Mouse (Mus musculus): ENCODE results near the gene Nr1d1.

Gene Nr1d1

DNA sequence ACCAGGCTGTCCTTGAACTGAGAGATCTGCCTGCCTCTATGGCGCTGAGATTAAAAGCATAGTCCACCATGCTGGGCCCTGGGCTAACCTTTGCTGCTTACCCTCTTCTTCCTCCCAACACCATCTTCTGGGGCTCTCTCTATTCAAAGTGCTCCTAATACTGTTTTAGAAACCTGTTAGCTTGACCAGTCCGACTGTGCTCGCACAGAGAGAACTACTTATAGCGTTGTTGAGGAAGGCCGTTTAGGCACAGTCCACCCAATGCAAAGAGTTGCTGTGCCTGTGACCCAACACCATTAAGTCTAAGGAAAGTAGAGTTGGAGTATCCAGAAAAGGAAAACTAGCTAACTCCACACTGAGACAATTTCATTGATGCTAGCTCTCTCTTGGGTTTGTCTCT is 13.0 kb upstream of the Nr1d1 start:
- no peak for DNase-seq (ENCODE audit: low read depth, low spot score)

DNA sequence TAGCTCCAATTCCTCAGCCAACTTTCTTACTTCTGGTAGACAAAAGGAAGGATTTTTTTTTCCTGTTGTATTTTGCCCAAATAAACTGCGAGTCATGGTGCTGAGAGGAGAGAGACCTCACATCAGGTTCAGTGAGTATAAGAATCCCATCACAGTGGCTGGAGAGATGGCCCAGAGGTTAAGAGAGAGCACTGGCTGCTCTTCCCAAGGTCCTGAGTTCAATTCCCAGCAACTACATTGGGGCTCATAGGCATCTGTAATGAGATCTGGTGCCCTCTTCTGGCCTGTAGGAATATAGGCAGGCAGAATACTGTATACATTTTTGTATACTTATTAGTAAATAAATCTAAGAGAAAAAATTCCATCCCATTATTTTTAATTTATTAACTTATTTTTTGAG is 12.6 kb upstream of the Nr1d1 start:
- DNase-seq (ENCODE audit: low read depth, low spot score): no peak

DNA sequence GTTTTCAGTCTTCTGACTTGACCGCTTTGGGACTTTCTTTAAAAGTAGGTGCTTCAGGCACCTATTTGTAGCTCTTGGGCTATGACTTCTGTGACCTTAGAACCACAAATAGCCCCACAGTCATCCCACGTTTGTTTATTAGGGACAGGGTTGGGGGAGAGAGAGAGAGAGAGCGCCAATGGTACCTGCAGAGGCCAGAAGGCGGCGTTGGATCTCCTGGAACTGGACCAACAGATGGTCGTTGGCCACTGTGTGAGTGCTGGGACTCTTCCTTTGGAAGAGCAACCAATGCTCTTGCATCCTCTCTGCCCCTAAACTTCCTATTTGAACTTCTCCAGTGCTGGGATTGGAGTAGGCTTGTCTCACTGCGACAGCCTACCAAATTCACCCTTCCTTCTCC is 12.1 kb upstream of the Nr1d1 start:
- DNase-seq (ENCODE audit: low read depth, low spot score): no peak

DNA sequence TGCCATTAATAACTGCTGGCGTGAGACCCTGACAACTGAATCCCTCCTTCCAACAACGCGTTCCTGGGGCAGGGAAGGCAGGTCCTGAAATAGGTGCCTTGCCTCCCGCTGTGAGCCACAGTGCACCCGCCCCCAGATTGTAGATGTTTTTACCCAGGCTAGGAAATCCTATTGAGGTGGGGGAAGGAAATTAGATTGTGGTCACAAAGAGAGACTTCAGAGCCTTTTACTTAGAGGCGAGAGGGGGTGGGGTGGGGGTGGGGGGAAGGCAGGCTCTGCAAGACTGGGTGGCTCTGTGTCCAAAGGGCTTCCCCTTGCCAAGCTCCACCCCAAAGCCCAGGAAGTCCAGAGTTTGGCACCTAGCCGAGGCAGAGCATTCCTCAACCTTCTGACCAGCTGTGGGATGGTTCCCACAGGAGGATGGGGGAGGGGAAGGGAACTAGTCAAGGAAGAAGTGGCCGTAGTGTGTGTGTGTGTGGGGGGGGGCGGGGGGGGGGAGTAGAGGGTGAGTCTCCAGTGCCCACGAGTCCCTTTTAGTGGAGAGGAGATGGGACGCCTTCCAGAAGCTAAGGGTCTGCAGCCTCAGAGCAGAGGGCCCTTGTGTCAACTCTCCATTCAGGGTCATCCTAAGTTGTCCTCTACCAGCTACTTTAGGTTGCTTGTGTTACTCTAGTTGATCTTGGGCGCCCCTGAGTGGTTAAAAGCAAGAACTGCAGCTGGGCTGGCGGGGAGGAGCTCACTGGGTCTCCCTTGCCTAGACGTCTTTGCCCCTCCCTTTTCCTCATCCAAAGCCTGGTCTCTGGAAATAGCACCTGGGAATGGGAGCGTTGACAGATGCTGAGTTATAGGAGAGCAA is 11.5 kb upstream of the Nr1d1 start:
- peak; percentile 89 for DNase-seq (ENCODE audit: low read depth, low spot score)

DNA sequence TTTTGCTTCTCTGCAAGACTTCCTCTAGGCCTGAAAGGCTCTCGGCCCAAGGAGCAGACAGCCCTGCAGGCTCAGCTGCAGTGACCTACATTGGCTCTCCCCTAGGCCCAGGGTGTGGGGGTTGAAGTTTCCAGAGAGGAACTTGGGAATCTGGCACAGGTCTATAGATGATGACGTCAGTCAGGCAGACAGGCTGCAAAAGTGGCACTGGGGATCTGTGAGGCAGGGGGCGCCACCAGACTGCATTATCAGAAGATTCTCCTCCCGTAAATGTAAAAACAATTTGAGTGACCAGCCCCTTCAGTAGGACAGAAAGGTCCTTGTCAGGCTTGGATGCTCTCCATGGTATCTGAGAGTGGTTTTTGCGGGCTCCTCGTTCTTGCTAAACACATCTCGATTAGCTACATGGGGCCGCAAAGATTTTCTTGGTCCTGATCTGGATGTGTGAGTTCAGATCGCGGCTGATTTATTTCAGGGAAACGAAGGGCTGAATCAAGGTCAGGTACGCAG is 10.7 kb upstream of the Nr1d1 start:
- no peak for DNase-seq (ENCODE audit: low read depth, low spot score)

DNA sequence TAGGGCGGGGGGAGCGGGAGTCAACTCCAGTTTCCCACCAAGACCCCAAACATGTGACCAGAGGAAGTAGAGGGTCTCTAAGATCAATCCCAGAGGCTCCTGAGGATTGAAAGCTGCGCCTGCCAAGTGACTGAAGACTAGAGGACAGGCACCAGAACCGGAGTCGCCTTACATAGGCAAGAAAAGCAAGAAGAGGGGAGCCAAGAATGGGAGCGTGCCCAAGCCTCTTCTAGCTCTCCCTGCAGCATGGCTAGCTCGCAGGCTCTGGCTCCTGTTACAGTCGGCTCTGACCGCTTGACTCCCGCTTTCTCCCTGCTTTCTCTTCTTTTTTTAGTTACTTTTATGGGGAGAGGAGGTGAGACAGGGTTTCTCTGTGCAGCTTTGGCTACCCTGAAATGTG is 10.1 kb upstream of the Nr1d1 start:
- DNase-seq (ENCODE audit: low read depth, low spot score): no peak

DNA sequence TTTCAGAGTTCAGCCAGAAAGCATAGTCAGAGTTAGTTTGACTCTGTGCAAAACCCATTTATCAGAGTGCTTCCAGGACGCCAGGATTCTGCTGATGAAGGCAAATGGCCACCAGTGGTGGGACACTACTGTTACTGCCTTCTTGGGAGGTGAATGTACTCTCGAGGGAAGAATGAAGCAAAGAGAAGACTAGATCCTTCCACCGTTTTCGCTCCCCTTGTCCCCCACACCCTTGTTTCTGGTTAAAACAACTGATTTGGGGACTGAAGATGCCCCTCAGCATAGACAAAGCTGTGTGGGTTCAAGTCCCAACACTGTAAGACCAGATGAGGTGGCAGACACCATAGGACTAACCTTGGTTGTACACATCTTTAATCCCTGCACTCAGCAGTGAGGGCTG is 9.0 kb upstream of the Nr1d1 start:
- DNase-seq (ENCODE audit: low read depth, low spot score): no peak

DNA sequence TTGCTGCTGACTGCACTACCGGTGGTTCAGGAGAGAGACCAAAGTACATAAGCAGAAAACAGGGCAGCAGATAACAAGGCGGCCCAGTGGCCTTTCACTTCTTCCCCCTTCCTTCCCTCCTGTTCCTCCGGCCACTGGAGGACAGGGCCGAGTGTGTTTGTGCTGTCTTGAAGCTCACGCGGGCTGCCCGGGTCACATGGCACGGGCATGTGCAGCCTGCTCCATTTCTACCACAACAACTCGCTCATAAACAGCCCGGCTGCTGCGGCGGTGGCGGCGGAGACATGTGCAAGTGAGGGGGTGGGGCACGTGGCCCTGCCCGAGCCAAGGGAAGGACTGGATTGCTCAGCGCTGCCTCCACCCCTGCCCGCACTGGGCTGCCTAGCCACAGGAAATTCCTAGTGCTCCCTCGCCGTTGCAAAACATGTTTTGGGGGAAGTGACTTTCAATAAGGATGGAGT is 8.1 kb upstream of the Nr1d1 start:
- no peak for DNase-seq (ENCODE audit: low read depth, low spot score)

DNA sequence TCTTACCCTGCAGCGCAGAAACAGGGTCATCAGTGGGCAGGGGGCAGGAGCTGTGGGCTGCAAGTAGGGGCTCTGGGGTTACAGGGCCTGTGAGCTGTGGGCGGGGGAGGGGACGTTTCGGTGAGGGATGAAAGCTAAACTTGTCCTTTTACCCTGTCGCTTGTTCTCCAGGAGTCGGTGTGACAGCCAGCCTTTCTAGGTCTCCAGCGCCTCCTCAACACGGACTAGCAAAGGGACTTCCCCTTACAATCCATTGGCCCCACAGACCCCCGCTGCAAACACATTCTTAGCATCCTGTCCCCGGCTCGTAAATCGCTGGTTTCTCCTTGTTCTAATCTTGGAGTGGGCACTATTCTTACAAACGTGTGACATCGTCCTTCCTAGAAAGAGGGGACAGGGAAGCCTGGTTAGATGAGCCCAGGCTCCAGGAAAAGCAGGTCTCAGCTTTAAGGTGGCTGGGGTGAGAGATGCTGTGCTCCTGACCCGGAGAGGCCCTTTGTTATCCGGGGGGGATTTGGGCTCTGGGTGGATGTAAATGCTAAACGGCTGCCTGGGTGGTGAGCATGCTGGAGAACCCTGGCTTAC is 7.6 kb upstream of the Nr1d1 start:
- DNase-seq (ENCODE audit: low read depth, low spot score): no peak

DNA sequence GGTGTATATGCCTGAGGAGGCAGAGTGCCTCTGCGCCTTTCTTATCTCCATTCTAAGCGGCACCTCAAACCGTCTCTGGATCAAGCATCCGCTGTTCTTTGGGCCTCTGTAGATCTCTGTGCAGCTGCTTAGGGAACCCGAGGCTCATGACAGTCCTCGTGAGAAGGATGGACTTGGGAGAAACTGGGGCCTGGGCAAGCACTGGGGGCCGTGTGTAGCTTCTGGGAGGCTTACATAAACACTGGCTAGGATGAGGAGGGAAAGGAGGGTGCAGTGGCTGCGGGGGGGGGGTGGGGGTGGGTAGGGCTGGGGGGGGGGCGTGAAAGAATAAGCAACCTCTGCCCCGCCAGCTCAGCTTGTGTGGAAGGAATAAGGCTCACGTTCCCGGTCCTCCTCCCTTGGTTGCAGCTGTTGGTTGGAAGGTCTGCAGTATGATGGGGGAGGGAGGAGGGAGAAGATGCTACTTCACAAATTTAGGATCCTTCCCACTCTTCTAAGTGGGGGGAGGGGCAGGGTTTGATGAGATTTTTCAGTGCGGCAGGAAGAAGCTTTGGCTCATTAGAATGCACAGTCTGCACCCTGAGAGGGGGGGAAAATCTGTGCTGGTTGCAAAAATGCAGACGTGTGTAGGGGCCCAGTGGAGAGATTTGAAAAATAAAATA is 6.8 kb upstream of the Nr1d1 start:
- DNase-seq (ENCODE audit: low read depth, low spot score): no peak

DNA sequence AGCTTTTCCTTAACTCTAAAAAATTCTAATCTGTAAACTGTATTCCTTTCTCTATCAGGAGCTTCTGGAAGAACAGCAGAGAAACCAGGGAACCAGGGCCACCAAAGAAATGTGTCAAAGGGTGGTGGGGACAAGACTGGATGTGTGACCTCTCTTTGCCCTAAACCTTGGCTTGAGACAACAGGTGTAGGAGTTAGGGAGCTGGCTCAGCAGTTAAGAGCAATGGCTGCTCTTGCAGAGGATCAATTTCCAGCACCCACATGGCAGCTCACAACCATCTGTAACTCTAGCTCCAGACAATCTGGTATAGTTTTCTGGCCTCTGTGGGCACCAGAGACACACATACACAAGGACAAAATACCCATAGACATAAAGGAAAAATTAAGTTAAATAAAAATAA is 2.8 kb upstream of the Nr1d1 start:
- no peak for DNase-seq (ENCODE audit: low read depth, low spot score)

DNA sequence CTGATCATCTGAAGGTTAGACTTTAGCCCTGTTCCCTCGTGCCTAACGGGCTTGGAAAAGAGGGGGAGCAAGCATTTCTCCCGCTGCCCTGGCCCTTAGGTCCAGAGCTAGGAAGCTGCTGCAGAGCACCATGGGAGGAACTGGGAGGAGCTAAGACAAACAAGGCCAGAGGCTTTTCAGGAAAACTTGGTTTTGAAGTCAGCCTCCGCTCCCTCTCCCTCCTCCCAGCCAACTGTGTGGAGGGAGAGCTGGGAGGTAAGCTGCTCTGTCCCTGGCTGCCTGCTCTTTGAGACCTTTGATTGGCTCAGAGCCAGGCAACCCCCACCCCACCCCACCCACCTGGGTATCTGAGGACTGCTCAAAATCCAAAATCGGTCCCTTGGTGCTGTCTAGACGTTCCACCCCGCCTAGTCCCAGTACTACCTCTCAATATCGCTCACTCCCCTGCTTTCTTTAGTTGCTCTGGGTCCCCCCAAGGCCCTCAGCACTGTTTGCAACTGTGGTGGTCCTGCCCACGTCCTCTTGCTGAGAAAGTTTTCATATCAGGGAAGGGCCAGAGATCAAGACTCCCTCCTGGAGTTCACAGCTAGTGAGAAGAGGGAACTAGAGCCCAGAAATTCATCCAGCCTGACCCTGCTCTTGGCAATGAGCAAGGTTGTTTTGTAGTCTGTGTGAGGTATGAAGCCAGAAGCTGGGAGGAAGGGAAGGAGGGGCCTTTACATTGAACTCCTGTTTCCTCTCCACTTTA is 1.9 kb upstream of the Nr1d1 start:
- DNase-seq (ENCODE audit: low read depth, low spot score): no peak

DNA sequence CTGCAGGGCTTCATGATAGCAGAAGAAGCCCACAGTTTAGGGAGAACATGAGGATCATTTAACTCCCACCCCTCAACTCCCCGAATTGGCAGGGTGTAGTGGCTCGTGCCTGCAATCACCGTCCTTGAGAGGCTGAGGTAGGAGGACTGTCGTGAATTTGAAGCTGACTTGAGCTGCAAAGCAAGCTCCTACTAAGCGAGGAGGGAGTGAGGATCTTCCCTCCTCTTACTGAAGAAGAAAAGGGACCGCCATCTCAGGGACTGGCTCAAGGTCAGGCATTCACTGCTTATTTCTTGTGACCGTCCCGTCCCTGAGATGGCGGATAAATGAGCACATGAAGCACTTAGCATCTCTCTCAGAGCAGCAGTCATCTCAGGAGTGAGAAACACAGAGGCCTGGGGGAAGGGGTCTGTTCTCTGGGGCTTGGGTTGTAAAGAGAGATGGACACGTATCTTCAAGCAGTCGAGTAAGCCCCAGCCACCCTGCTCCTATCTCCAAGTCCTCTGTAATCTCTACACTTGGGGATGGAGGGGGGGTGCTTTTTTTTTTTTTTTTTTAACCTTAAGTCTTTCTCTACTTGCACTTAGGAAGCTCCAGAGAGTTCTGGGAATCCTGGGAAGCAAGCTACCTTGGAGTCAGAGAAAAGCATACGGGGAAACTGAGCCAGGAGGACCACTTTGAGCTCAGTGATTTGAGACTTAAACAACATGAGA is 1.1 kb upstream of the Nr1d1 start:
- DNase-seq (ENCODE audit: low read depth, low spot score): no peak

DNA sequence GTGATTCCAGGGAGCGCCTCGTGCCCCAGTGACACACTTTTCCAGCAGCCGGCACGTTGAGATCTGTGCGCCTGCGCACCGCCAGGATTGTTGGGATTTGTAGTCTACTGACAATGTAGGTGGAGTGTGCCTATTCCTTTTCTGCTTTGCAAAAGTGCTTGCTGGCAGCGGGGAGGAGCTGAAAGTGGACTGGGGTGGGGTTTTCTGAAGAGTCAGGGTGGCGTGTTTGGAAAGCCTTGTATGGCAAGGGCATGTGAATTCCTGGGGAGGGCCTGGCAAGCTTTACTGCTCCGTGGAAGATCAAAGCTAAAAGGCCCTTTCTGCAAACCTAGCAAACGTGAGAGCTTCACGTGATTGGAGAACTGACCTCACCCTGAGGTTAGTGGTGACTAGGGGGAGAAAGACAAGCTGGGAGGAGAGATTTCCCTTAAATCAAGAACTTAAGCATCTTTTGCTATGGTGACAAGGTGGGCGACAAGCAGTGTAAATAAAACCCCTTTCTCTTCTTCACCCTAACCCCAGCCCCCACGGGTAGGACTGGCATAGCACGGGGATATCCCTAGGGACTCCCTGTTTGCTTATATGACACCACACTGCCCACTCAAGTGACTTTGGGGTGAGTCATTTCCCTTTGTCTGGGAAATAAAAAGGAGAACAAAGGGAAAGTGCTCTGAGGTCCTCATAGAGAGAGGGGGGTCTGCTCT is 367 bp upstream of the Nr1d1 start:
- peak; percentile 92 for DNase-seq (ENCODE audit: low read depth, low spot score)

DNA sequence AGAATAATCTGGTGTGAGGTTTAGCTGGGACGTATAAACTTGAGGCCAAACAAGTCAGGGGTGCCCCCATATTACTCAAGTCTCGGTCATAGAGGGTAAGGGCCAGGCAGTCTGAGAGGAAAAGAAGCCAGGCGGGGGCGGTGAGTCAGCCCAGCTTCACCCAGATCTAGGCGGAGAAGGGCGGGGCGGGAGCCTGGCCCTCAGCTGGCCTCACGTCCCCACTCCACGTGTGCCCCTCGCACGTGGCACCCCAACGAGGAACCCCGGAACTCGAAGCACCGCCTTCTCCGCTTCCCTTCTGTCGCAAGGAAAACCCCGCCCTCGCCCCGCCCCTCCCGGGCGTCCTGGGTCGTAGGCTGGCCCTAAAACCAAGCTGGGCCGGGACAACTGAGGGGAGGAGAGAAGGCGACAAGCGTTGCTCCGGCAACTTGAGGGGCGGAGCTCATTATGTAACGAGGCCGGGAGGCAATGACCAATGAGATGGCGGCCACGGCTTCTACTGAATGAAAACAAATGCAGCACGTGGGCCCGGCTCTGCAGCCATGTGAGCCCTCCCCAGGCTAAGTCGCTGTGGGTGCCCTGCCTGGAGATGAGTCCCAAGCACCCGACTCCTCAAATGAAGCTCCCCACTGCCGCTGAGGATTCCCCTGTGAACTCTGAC is 1.4 kb downstream of the Nr1d1 start:
- DNase-seq (ENCODE audit: low read depth, low spot score): peak; percentile 90

DNA sequence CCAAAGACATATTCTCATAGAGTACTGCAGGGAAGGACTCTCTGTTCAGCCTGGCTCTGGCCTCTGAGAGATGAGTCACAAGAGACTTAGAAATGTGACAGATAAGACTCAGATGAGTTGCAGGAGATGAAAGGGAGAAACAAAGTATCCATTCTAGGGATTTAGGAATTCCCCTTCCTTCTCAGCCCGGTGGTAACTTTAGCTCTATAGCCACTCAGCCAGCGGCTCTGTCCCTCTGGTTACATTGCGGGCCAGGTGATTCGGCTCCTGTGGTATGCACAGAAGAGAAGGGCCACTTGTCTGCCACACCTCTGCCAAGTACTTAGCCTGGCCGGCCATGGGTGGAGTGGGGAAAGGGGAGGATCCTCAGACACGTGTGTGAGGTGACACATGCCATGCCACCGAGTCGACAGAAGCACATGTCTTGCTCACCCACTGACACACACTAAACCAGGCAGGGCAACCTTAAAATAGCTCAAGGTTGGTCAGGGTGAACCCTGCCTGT is 2.4 kb downstream of the Nr1d1 start:
- no peak for DNase-seq (ENCODE audit: low read depth, low spot score)

DNA sequence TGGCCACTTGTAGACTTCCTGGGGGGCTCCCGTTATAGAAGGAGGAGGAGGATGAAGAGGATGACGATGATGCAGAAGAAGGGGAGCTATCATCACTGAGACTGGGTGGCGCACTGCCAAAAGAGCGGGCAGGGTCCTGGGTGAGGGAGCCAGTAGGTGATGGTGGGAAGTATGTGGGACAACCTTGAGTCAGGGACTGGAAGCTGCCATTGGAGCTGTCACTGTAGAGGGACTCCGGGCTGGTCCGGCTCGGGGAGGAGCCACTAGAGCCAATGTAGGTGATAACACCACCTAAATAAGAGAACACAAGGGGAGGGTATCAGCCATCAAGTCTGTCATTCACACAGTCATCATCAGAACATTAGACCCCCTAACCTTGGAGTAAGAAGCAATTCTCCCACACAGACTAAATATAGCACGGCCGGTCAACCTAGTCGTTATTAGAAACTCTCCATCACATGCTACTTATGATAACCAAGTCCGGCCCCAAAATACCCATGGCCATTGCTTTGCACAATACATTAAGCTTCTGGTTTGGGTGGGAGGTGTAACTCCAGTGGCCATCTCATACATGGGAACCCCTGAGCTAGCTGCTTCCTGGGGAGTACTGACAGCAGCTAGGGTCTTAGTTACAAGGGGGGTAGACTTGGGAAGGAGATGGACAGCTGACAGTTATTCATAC is 3.1 kb downstream of the Nr1d1 start:
- DNase-seq (ENCODE audit: low read depth, low spot score): no peak

DNA sequence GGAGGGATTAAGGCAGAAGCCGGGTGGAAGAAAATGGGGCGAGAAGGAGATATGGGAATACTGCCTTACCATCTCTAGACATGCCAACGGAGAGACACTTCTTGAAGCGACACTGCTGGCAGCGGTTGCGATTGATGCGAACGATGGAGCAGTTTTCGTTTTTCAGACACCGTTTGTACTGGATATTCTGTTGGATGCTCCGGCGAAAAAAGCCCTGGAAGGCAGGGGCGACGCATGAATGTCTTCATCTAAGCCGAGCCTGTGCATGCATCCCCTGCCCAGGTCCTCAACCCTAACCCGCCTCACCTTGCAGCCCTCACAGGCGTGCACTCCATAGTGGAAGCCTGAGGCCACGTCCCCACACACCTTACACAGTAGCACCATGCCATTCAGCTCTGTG is 4.0 kb downstream of the Nr1d1 start:
- DNase-seq (ENCODE audit: low read depth, low spot score): no peak
